Mouse (Mus musculus) limb, embryonic 10.5 days (tissue): ENCODE measurements around the gene Dynlt1b. TPM values are rescaled to one million over a fixed set of nuclear protein-coding genes. Genes with fewer than 3 reads are reported as not detected.
"Not testable (repeated sequence)": the region's sequence is repeated elsewhere in the genome, so short reads cannot be mapped to it uniquely, and the experiment has no call there.

Experiments used
- DNase-seq: peaks from one replicate; pipeline ENCODE4 v3.0.0-alpha.2; 2017; ENCODE audit warnings: low spot score
- H3K27ac ChIP-seq: fragments of 300-500 bp; sonication (generic); 2 replicates; pipeline ENCODE4 v1.5.1; 2016; ENCODE audit warnings: mild to moderate bottlenecking
- H3K27me3 ChIP-seq: fragments of 300-500 bp; sonication (generic); 2 replicates; pipeline ENCODE4 v1.6.1; 2016; ENCODE audit warnings: low read depth, mild to moderate bottlenecking; ENCODE audit not compliant: poor library complexity, severe bottlenecking
- H3K36me3 ChIP-seq: fragments of 300-500 bp; sonication (generic); 2 replicates; pipeline ENCODE4 v1.6.1; 2016; ENCODE audit warnings: mild to moderate bottlenecking, moderate library complexity
- H3K4me1 ChIP-seq: fragments of 300-500 bp; sonication (generic); 2 replicates; pipeline ENCODE4 v1.6.1; 2016
- H3K4me3 ChIP-seq: fragments of 300-500 bp; sonication (generic); 2 replicates; pipeline ENCODE4 v1.5.1; 2016; ENCODE audit warnings: mild to moderate bottlenecking, moderate library complexity
- H3K9me3 ChIP-seq: fragments of 300-500 bp; sonication (generic); replicated peaks from 2 replicates; pipeline ENCODE4 v1.6.1; 2016; ENCODE audit warnings: mild to moderate bottlenecking
- WGBS: fragments of 180-500 bp; shearing (Covaris S2); methylation state at CpG from one replicate; pipeline ENCODE4 v1.1.7; 2016; 5-methylcytosine and 5-hydroxymethylcytosine counted together
- polyA plus RNA-seq: library from polyadenylated mRNA; unstranded; fragments of >200 nt; fragmentation: Nextera tagmentation; extraction: Ambion mirVana; gene quantifications from 2 replicates; pipeline ENCODE4 v1.2.1, GENCODE M21; 2016

The Dynlt1b gene
- polyA plus RNA-seq, 1 experiment from 2014 or later = 463 TPM

DNA sequence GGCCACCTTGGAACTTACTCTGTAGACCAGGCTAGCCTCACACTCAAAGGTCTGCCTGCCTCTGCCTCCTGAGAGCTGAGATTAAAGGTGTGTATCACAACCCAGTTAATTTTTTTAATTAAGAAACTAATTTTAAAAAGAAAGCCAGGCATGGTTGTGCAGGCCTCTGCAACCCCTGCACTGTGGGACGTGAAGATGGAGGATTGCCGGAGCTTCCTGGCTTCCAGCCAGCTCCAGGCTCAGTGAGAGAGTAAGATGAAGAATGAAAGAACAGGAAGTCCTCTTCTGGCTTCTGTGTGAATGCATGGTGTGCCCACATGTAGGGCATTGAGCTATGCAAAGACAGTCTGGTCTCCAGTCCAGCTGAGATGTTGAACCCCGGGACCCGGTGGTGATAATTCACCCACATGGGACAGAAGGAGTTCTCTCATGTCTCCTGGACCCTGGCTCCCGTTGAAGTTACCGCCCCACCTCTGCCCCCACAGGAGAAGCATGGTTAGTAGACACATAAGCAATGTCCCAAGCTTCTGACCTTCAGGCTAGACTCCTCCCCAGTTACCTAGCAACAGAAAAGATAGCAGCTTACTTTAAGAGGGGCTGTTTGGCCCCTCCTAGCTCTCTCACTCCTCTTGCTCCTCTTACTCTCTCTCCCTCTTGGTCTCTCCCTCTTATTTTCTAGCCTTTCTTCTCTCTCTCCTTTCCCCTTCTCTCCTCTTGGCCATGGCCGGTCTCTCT lies 51.1 kb downstream of the Dynlt1b start:
- not testable (repeated sequence) for H3K27me3 ChIP-seq, DNase-seq, H3K27ac ChIP-seq, H3K4me3 ChIP-seq, H3K36me3 ChIP-seq, H3K9me3 ChIP-seq, H3K4me1 ChIP-seq
- WGBS = 85% methylated on average over 5 of the region's 7 CpGs

DNA sequence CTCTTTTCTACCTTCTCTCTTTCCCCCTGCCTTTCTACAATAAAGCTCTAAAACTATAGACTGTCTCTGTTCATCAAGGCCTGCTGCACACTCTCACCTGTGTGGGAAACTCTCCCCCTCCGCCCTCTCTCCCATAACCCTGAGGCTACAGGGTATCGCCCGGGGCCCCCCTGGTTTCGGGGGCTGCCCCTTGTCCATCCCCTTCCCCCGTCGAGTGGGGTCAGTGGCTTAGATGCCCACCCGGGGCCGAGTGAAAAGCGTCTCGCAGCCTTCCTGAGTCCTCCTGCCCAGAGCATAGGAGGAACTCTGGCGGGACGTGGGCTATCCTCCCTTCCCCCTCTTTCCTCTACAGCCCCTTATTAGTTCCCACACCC lies 51.7 kb downstream of the Dynlt1b start:
- not testable (repeated sequence) for H3K27ac ChIP-seq, H3K27me3 ChIP-seq, H3K4me1 ChIP-seq, H3K4me3 ChIP-seq, H3K36me3 ChIP-seq, H3K9me3 ChIP-seq, DNase-seq
- 92% methylated on average over 12 of the region's 12 CpGs for WGBS

DNA sequence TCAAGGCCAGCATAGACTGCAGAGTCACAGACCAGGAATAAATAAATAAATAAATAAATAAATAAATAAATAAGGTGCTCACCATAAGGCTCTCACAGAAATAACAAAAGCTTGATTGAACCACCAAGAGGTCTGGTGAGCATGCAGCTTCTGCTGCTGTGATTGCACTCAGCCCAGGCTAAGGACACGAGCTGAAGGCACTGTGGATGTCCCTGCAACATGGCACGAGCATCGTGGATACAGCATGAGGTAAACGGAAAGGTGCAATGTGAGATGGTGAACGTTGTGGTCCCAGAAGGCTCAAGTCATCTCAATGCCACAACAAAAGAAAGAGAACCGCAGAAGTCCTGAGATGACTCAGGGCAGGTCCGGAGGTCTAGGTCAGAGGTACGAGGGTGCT lies 52.3 kb downstream of the Dynlt1b start:
- not testable (repeated sequence) for H3K36me3 ChIP-seq, H3K4me3 ChIP-seq, DNase-seq, H3K9me3 ChIP-seq, H3K4me1 ChIP-seq, H3K27ac ChIP-seq, H3K27me3 ChIP-seq
- 86% methylated on average over 8 of the region's 8 CpGs for WGBS

Other genes with a start within 250 kb of the Dynlt1b start
- 19.8 and 23.7 TPM in 2 replicates for gene Tmem181a, start 173.3 kb upstream of the Dynlt1b start, polyA plus RNA-seq
- gene Dynlt1a, start 112.6 kb upstream of the Dynlt1b start, polyA plus RNA-seq = 18.1 and 18.8 TPM in 2 replicates
- 36.8 and 39.2 TPM in 2 replicates for gene Dynlt1c, start 171.6 kb downstream of the Dynlt1b start, polyA plus RNA-seq
- gene Dynlt1f, start 225.8 kb downstream of the Dynlt1b start, polyA plus RNA-seq = 301 and 330 TPM in 2 replicates
- 0.14 TPM in 1 of 2 replicates, not detected in the other for gene Sytl3, start 229.0 kb downstream of the Dynlt1b start, polyA plus RNA-seq